Mouse (Mus musculus) CH12.LX (cell line): Measurements from ENCODE around the gene Axdnd1. TPM values are rescaled to one million over a fixed set of nuclear protein-coding genes. Genes with fewer than 3 reads are reported as not detected.

ENCODE experiments used
- DNase-seq: peaks from one replicate; pipeline ENCODE4 v3.0.0-alpha.2; 2013; ENCODE audit errors: extremely low read depth
- H3K27ac ChIP-seq: 2 replicates; pipeline ENCODE4 v1.5.1; 2012; ENCODE audit warnings: low read depth, mild to moderate bottlenecking, control low read depth, moderate library complexity; ENCODE audit not compliant: insufficient read depth
- H3K27me3 ChIP-seq: replicated peaks from 2 replicates; pipeline ENCODE3; 2012; ENCODE audit warnings: inconsistent platforms
- H3K36me3 ChIP-seq, 2 experiments: replicated peaks in 1 of 2; 2 replicates each; pipeline versions ENCODE3 to v1.6.1; 2012; ENCODE audit warnings: inconsistent platforms in 1 of 2, low read length in 1 of 2, mild to moderate bottlenecking in 1 of 2, mixed read lengths in 1 of 2, moderate library complexity in 1 of 2; ENCODE audit not compliant: control insufficient read depth in 1 of 2, insufficient read depth in 1 of 2
- H3K4me1 ChIP-seq, 2 experiments: 2 replicates each; pipeline ENCODE4 v1.6.1; 2012; ENCODE audit warnings: inconsistent platforms in 1 of 2, moderate library complexity in 1 of 2; ENCODE audit not compliant: insufficient read depth in 2 of 2, control insufficient read depth in 1 of 2
- H3K4me2 ChIP-seq: 2 replicates; pipeline ENCODE4 v1.6.1; 2012; ENCODE audit warnings: low read depth, mild to moderate bottlenecking, control low read depth; ENCODE audit not compliant: poor library complexity, insufficient read depth, severe bottlenecking
- H3K4me3 ChIP-seq, 3 experiments: fragments of 150-350 bp in 1 of 3; sonication (generic) in 1 of 3; replicated peaks in 1 of 3; 2 replicates each; pipeline versions ENCODE3 to v1.5.1; 2011 to 2012; ENCODE audit warnings: low read depth in 2 of 3, low read length in 2 of 3, mild to moderate bottlenecking in 2 of 3, moderate library complexity in 2 of 3, control low read depth in 1 of 3, improper control_type of control experiment in 1 of 3, inconsistent platforms in 1 of 3, mixed read lengths in 1 of 3; ENCODE audit not compliant: poor library complexity in 1 of 3
- H3K79me2 ChIP-seq: replicated peaks from 2 replicates; pipeline ENCODE4 v1.6.1; 2012; ENCODE audit warnings: mild to moderate bottlenecking, moderate library complexity; ENCODE audit not compliant: control insufficient read depth, poor library complexity, insufficient read depth, severe bottlenecking; ENCODE audit errors: extremely low read depth
- H3K9ac ChIP-seq: 2 replicates; pipeline ENCODE4 v1.6.1; 2012; ENCODE audit warnings: low read depth, mild to moderate bottlenecking, control low read depth, moderate library complexity; ENCODE audit not compliant: insufficient read depth
- H3K9me3 ChIP-seq: replicated peaks from 2 replicates; pipeline ENCODE3; 2012; ENCODE audit warnings: low read length, inconsistent platforms, mixed read lengths
- CHD1 ChIP-seq: IDR thresholded peaks from 2 replicates; pipeline ENCODE4 v1.6.1; 2012; ENCODE audit warnings: low read depth, low read length, improper control_type of control experiment, inconsistent platforms
- E2F4 ChIP-seq: IDR thresholded peaks from 2 replicates; pipeline ENCODE4 v1.6.1; 2011; ENCODE audit warnings: low read depth, low read length, improper control_type of control experiment; ENCODE audit not compliant: insufficient replicate concordance
- HCFC1 ChIP-seq: IDR thresholded peaks from 2 replicates; pipeline ENCODE4 v1.6.1; 2012; ENCODE audit warnings: low read depth, mild to moderate bottlenecking, inconsistent platforms, low read length, improper control_type of control experiment
- IRF4 ChIP-seq: IDR thresholded peaks from 2 replicates; pipeline ENCODE4 v1.6.1; 2014; ENCODE audit warnings: low read depth, mild to moderate bottlenecking, inconsistent platforms, low read length, improper control_type of control experiment
- JUN ChIP-seq: IDR thresholded peaks from 2 replicates; pipeline ENCODE4 v1.6.1; 2011; ENCODE audit warnings: low read depth, mild to moderate bottlenecking, low read length, improper control_type of control experiment, moderate library complexity; ENCODE audit not compliant: insufficient read depth
- JUND ChIP-seq: conservative IDR thresholded peaks from 2 replicates; pipeline ENCODE4 v1.6.1; 2011; ENCODE audit warnings: low read depth, low read length, improper control_type of control experiment
- KAT2A ChIP-seq: IDR thresholded peaks from 2 replicates; pipeline ENCODE4 v1.6.1; 2012; ENCODE audit warnings: low read length, improper control_type of control experiment, inconsistent platforms; ENCODE audit not compliant: insufficient replicate concordance
- MAFK ChIP-seq: IDR thresholded peaks from 2 replicates; pipeline ENCODE4 v1.6.1; 2011; ENCODE audit warnings: low read length, improper control_type of control experiment; ENCODE audit not compliant: insufficient replicate concordance
- MAX ChIP-seq: IDR thresholded peaks from 2 replicates; pipeline ENCODE4 v1.6.1; 2011; ENCODE audit warnings: low read length, improper control_type of control experiment
- MAZ ChIP-seq: IDR thresholded peaks from 2 replicates; pipeline ENCODE4 v1.6.1; 2012; ENCODE audit warnings: low read depth, mild to moderate bottlenecking, inconsistent platforms, low read length, improper control_type of control experiment, moderate library complexity
- MEF2A ChIP-seq: IDR thresholded peaks from 2 replicates; pipeline ENCODE4 v1.6.1; 2014; ENCODE audit warnings: low read depth, mild to moderate bottlenecking, inconsistent platforms, low read length, improper control_type of control experiment, borderline replicate concordance
- POLR2A ChIP-seq: IDR thresholded peaks from 2 replicates; pipeline ENCODE4 v1.6.1; 2011; ENCODE audit warnings: low read depth, mild to moderate bottlenecking, improper control_type of control experiment, low read length
- POLR2AphosphoS2 ChIP-seq: IDR thresholded peaks from 2 replicates; pipeline ENCODE4 v1.6.1; 2011; ENCODE audit warnings: low read depth, low read length, improper control_type of control experiment
- RAD21 ChIP-seq: IDR thresholded peaks from 2 replicates; pipeline ENCODE4 v1.6.1; 2011; ENCODE audit warnings: low read depth, mild to moderate bottlenecking, low read length, improper control_type of control experiment, moderate library complexity
- SMC3 ChIP-seq: IDR thresholded peaks from 2 replicates; pipeline ENCODE4 v1.6.1; 2011; ENCODE audit warnings: low read depth, low read length, improper control_type of control experiment
- TCF12 ChIP-seq: IDR thresholded peaks from 2 replicates; pipeline ENCODE4 v1.6.1; 2014; ENCODE audit warnings: low read depth, mild to moderate bottlenecking, inconsistent platforms, low read length, improper control_type of control experiment
- USF1 ChIP-seq: IDR thresholded peaks from 2 replicates; pipeline ENCODE4 v1.6.1; 2014; ENCODE audit warnings: low read depth, mild to moderate bottlenecking, inconsistent platforms, low read length, improper control_type of control experiment
- USF2 ChIP-seq: conservative IDR thresholded peaks from 2 replicates; pipeline ENCODE4 v1.6.1; 2011; ENCODE audit warnings: low read depth, low read length, improper control_type of control experiment
- ZC3H11A ChIP-seq: IDR thresholded peaks from 2 replicates; pipeline ENCODE4 v1.6.1; 2012; ENCODE audit warnings: low read depth, mild to moderate bottlenecking, inconsistent platforms, low read length, improper control_type of control experiment
- ZKSCAN1 ChIP-seq: IDR thresholded peaks from 2 replicates; pipeline ENCODE4 v1.6.1; 2012; ENCODE audit warnings: low read depth, inconsistent platforms, low read length, improper control_type of control experiment, borderline replicate concordance
- ZMIZ1 ChIP-seq: IDR thresholded peaks from 2 replicates; pipeline ENCODE4 v1.6.1; 2012; ENCODE audit warnings: low read depth, mild to moderate bottlenecking, inconsistent platforms, low read length, improper control_type of control experiment
- dilution Hi-C: fragments of 300-500 bp; cut with MboI; formaldehyde crosslinking; loops from 2 replicates; pipeline ENCODE4 v1.14.3; 2020; ENCODE audit warnings: low sequenced_read_pairs; ENCODE audit not compliant: extremely low pct_unique_long_range_greater_than_20kb, extremely low pct_ligation_motif_present
- in situ Hi-C: fragments of 300-500 bp; cut with MboI; formaldehyde crosslinking; loops from 3 replicates; pipeline ENCODE4 v1.14.3; 2019; ENCODE audit warnings: low sequenced_read_pairs, low pct_ligation_motif_present, low pct_unique_long_range_greater_than_20kb, mixed read lengths
- polyA plus RNA-seq: library from polyadenylated mRNA; unstranded; fragments of >175 nt; gene quantifications from 2 replicates; pipeline ENCODE4 v1.2.1, GENCODE M21; 2012; ENCODE audit warnings: low read depth; ENCODE audit not compliant: insufficient read length
- total RNA-seq, 2 experiments: library from RNA; depleted of rRNA; stranded (reverse); fragments of 300-350 nt in 1 of 2; fragments of >200 nt in 1 of 2; gene quantifications; 2 replicates each; pipeline ENCODE4 v1.2.3; 2012 to 2014

Gene Axdnd1
- total and polyA plus RNA-seq, 3 experiments = not detected

GRCm38 (mm10) chr1:156445049-156445448 lies 24.1 kb upstream of the Axdnd1 start:
- no peak overlapping the region for H3K4me3 ChIP-seq
- H3K27me3 ChIP-seq = no peaks in the 10 kb centered on the region
- H3K4me2 ChIP-seq = no peak overlapping the region
- dilution Hi-C loops = no loop called here
- H3K36me3 ChIP-seq = peaks cover 4 to 32% of the 10 kb centered on the region in 2 experiments
- H3K79me2 ChIP-seq = no peaks in the 10 kb centered on the region
- no peak overlapping the region for H3K9ac ChIP-seq
- TF ChIP-seq CHD1 = no peak
- TF ChIP-seq IRF4 = no peak
- no peak for TF ChIP-seq JUN
- TF ChIP-seq ZC3H11A = no peak
- TF ChIP-seq ZKSCAN1 = no peak
- no peak for TF ChIP-seq KAT2A
- no peak for TF ChIP-seq MAFK
- no peak for TF ChIP-seq POLR2AphosphoS2
- TF ChIP-seq HCFC1 = no peak
- TF ChIP-seq TCF12 = no peak
- no peak for TF ChIP-seq MAX
- no peak for TF ChIP-seq SMC3
- no peak for TF ChIP-seq USF2
- TF ChIP-seq JUND = no peak
- TF ChIP-seq MEF2A = no peak
- TF ChIP-seq MAZ = no peak
- TF ChIP-seq E2F4 = no peak
- peaks cover 0 to 2% of the 10 kb centered on the region in 2 experiments; a peak in 1 of 4 replicates for H3K4me1 ChIP-seq
- in situ Hi-C loops = no loop called here
- no peak for DNase-seq
- no peak overlapping the region for H3K27ac ChIP-seq
- H3K9me3 ChIP-seq = no peaks in the 10 kb centered on the region

- no peak overlapping the region for H3K4me2 ChIP-seq
- no peaks in the 10 kb centered on the region for H3K79me2 ChIP-seq
- H3K4me3 ChIP-seq = no peak overlapping the region
- peaks cover 4 to 29% of the 10 kb centered on the region in 2 experiments for H3K36me3 ChIP-seq
- no peak overlapping the region for H3K27ac ChIP-seq
- TF ChIP-seq ZMIZ1 = no peak
- no peak for TF ChIP-seq USF1
- no peak for TF ChIP-seq MEF2A
- no peak for TF ChIP-seq IRF4
- TF ChIP-seq CHD1 = no peak
- no peak for TF ChIP-seq RAD21
- no peak for TF ChIP-seq POLR2A
- H3K9ac ChIP-seq = no peak overlapping the region
- H3K27me3 ChIP-seq = no peaks in the 10 kb centered on the region
- H3K4me1 ChIP-seq = peaks cover 4 to 8% of the 10 kb centered on the region in 2 experiments; a peak in 3 of 4 replicates
- DNase-seq = no peak
- in situ Hi-C loops = no loop called here
- dilution Hi-C loops = no loop called here
- no peaks in the 10 kb centered on the region for H3K9me3 ChIP-seq
Measured at GRCm38 (mm10) chr1:156442776-156443175, 21.8 kb upstream of the Axdnd1 start.
